Mouse (Mus musculus) liver, postnatal 0 days (tissue): ENCODE data around the gene Coro6.

ENCODE experiments used
- CTCF ChIP-seq: sonication (generic); IDR thresholded peaks from 2 replicates; pipeline ENCODE4 v1.5.1; 2016; ENCODE audit warnings: antibody characterized with exemption, low read depth
- EP300 ChIP-seq: IDR thresholded peaks from 2 replicates; pipeline ENCODE4 v1.6.1; 2016; ENCODE audit warnings: antibody characterized with exemption, low read depth, mild to moderate bottlenecking

- TF ChIP-seq CTCF: no peak
- TF ChIP-seq EP300: no peak
These were observed 54.6 kb downstream of the Coro6 start for GRCm38 (mm10) chr11:77516553-77517425.
